Mouse (Mus musculus) liver, embryonic 14.5 days (tissue): ENCODE results near the gene Pdyn. TPM values are rescaled to one million over a fixed set of nuclear protein-coding genes. Genes with fewer than 3 reads are reported as not detected.

Experiments
- ATAC-seq: fragments of 200-750 bp; cut with Nextera tagmentation; 2 replicates; pipeline ENCODE4 v1.8.0; 2017; ENCODE audit warnings: moderate number of reproducible peaks, mild to moderate bottlenecking, moderate library complexity; ENCODE audit not compliant: insufficient read depth
- DNase-seq, 3 experiments: peaks; one replicate each; pipeline ENCODE4 v3.0.0-alpha.2; 2012 to 2013; ENCODE audit warnings: low read depth in 3 of 3, low spot score in 3 of 3
- H3K27ac ChIP-seq: fragments of 300-500 bp; sonication (generic); 2 replicates; pipeline ENCODE4 v1.5.1; 2014; ENCODE audit warnings: moderate library complexity, mild to moderate bottlenecking, control low read depth, inconsistent platforms
- H3K27me3 ChIP-seq: fragments of 300-500 bp; sonication (generic); 2 replicates; pipeline ENCODE4 v1.6.1; 2014; ENCODE audit warnings: mild to moderate bottlenecking, low read length, moderate library complexity; ENCODE audit not compliant: control insufficient read depth, insufficient read depth
- H3K36me3 ChIP-seq: fragments of 300-500 bp; sonication (generic); replicated peaks from 2 replicates; pipeline ENCODE4 v1.6.1; 2014; ENCODE audit warnings: low read depth; ENCODE audit not compliant: control insufficient read depth, insufficient read depth
- H3K4me1 ChIP-seq, 2 experiments: fragments of 200-500 bp in 1 of 2; fragments of 300-500 bp in 1 of 2; sonication (generic) in 1 of 2; replicated peaks; 2 replicates each; pipeline ENCODE4 v1.6.1; 2012 to 2014; ENCODE audit warnings: antibody characterized with exemption in 1 of 2, inconsistent platforms in 1 of 2, low read length in 1 of 2; ENCODE audit not compliant: control insufficient read depth in 2 of 2, insufficient read depth in 2 of 2
- H3K4me2 ChIP-seq: fragments of 300-500 bp; sonication (generic); 2 replicates; pipeline ENCODE4 v1.6.1; 2014; ENCODE audit warnings: low read depth, mild to moderate bottlenecking, control low read depth, moderate library complexity
- H3K4me3 ChIP-seq, 2 experiments: fragments of 200-500 bp in 1 of 2; fragments of 300-500 bp in 1 of 2; sonication (generic) in 1 of 2; 2 replicates each; pipeline ENCODE4 v1.5.1; 2012 to 2014; ENCODE audit warnings: low read depth in 2 of 2, low read length in 2 of 2, mild to moderate bottlenecking in 2 of 2, control low read depth in 1 of 2, inconsistent platforms in 1 of 2, moderate library complexity in 1 of 2; ENCODE audit not compliant: insufficient read depth in 1 of 2
- H3K9ac ChIP-seq: fragments of 300-500 bp; sonication (generic); replicated peaks from 2 replicates; pipeline ENCODE4 v1.6.1; 2014; ENCODE audit warnings: mild to moderate bottlenecking, control low read depth, moderate library complexity
- H3K9me3 ChIP-seq: fragments of 300-500 bp; sonication (generic); 2 replicates; pipeline ENCODE4 v1.6.1; 2016; ENCODE audit warnings: low read length, mixed read lengths; ENCODE audit not compliant: control insufficient read depth
- CTCF ChIP-seq: IDR thresholded peaks from 2 replicates; pipeline ENCODE4 v1.5.1; 2016; ENCODE audit warnings: antibody characterized with exemption, low read depth, control low read depth
- EP300 ChIP-seq: IDR thresholded peaks from 2 replicates; pipeline ENCODE4 v1.6.1; 2016; ENCODE audit warnings: antibody characterized with exemption, low read depth
- WGBS: fragments of 180-500 bp; shearing (Covaris S2); extraction: QIAGEN DNeasy Blood & Tissue Kit; methylation state at CpG from one replicate; pipeline ENCODE4 v1.1.7; 2014; ENCODE audit not compliant: insufficient replicate concordance; 5-methylcytosine and 5-hydroxymethylcytosine counted together
- polyA plus RNA-seq, 2 experiments: library from polyadenylated mRNA; depleted of rRNA in 1 of 2; stranded (reverse) in 1 of 2; unstranded in 1 of 2; fragments of >200 nt; fragmentation: Nextera tagmentation in 1 of 2; extraction: Ambion mirVana in 1 of 2; gene quantifications; 2 replicates each; pipeline versions ENCODE4 v1.2.1 to v1.2.3; 2012 to 2014

The Pdyn gene
- polyA plus RNA-seq (2012; rRNA removed), result 0.01 TPM in 1 of 2 replicates, not detected in the other
- polyA plus RNA-seq (2014; fragmentation: Nextera tagmentation; extraction: Ambion mirVana), result not detected in 2 replicates

GRCm38 (mm10) chr2:129699484-129700158 lies at the start of gene Pdyn:
Gene Pdyn, minus strand, starts transcription at chr2:129699844.
- Histone ChIP-seq H3K4me1 (0 out of 4 replicates have a peak, but pooled peaks cover 0 to 2% of the 10 kb centered on the region in 2 experiments), H3K27ac (no peak within 1 kb of the TSS), H3K4me2 (no peak within 1 kb of the TSS), H3K9ac (no peak within 1 kb of the TSS), H3K36me3 (no peaks in the 10 kb centered on the region), H3K27me3 (peaks cover 7% of the 10 kb centered on the region), H3K4me3 (no peak within 1 kb of the TSS), H3K9me3 (no peaks in the 10 kb centered on the region)
- 10% methylated on average over 20 of the region's 20 CpGs for WGBS
- TF ChIP-seq CTCF, result no peak
- DNase-seq, result no peak
- no peak for ATAC-seq

GRCm38 (mm10) chr2:129742016-129742415 lies 42.4 kb upstream of the Pdyn start:
- no peaks in the 10 kb centered on the region for H3K36me3 ChIP-seq
- no peak overlapping the region for H3K9ac ChIP-seq
- no peaks in the 10 kb centered on the region for H3K4me1 ChIP-seq
- WGBS, result 67% methylated on average over 7 of the region's 7 CpGs
- no peak overlapping the region for H3K27ac ChIP-seq
- no peak for DNase-seq
- no peak overlapping the region for H3K4me3 ChIP-seq
- no peak overlapping the region for H3K4me2 ChIP-seq
- TF ChIP-seq CTCF, result no peak
- no peak for TF ChIP-seq EP300
- no peaks in the 10 kb centered on the region for H3K27me3 ChIP-seq
- no peak for ATAC-seq
- H3K9me3 ChIP-seq, result no peaks in the 10 kb centered on the region

- TF ChIP-seq EP300 (no peak), CTCF (no peak)
- no peak for DNase-seq
- 59% methylated on average over 3 of the region's 3 CpGs for WGBS
- Histone ChIP-seq H3K36me3 (no peaks in the 10 kb centered on the region), H3K9me3 (no peaks in the 10 kb centered on the region), H3K9ac (no peak overlapping the region), H3K4me1 (no peaks in the 10 kb centered on the region), H3K27me3 (no peaks in the 10 kb centered on the region), H3K27ac (no peak overlapping the region), H3K4me2 (no peak overlapping the region), H3K4me3 (no peak overlapping the region)
- ATAC-seq, result no peak
Measured at GRCm38 (mm10) chr2:129740515-129740914, 40.9 kb upstream of the Pdyn start.

GRCm38 (mm10) chr2:129734031-129734430 lies 34.4 kb upstream of the Pdyn start:
- Histone ChIP-seq H3K9me3 (no peaks in the 10 kb centered on the region), H3K4me3 (no peak overlapping the region), H3K27me3 (no peaks in the 10 kb centered on the region), H3K9ac (no peak overlapping the region), H3K4me1 (no peaks in the 10 kb centered on the region), H3K36me3 (no peaks in the 10 kb centered on the region), H3K27ac (no peak overlapping the region), H3K4me2 (no peak overlapping the region)
- 59% methylated on average over 8 of the region's 8 CpGs for WGBS
- no peak for ATAC-seq
- no peak for DNase-seq
- no peak for TF ChIP-seq EP300
- no peak for TF ChIP-seq CTCF

GRCm38 (mm10) chr2:129729681-129730080 lies 30.0 kb upstream of the Pdyn start:
- Histone ChIP-seq H3K9me3 (no peaks in the 10 kb centered on the region), H3K4me1 (no peaks in the 10 kb centered on the region), H3K9ac (no peak overlapping the region), H3K27ac (no peak overlapping the region), H3K27me3 (no peaks in the 10 kb centered on the region), H3K4me3 (no peak overlapping the region), H3K4me2 (no peak overlapping the region), H3K36me3 (no peaks in the 10 kb centered on the region)
- TF ChIP-seq EP300, result no peak
- no peak for TF ChIP-seq CTCF
- WGBS, result 55% methylated on average over 1 of the region's 1 CpGs
- ATAC-seq (no peak), DNase-seq (no peak)
